Mouse (Mus musculus) heart, adult 11 months (tissue): Measurements from ENCODE around the gene Rad51b.
A peak's percentile ranks its signal among the peaks of the same experiment; 100 is the strongest.

Experiments used
- DNase-seq: peaks from one replicate; pipeline ENCODE4 v3.0.0; 2022

Gene Rad51b

GRCm38 (mm10) chr12:79331722-79332121, 34.6 kb downstream of the Rad51b start:
- DNase-seq: peak; percentile 41

DNA sequence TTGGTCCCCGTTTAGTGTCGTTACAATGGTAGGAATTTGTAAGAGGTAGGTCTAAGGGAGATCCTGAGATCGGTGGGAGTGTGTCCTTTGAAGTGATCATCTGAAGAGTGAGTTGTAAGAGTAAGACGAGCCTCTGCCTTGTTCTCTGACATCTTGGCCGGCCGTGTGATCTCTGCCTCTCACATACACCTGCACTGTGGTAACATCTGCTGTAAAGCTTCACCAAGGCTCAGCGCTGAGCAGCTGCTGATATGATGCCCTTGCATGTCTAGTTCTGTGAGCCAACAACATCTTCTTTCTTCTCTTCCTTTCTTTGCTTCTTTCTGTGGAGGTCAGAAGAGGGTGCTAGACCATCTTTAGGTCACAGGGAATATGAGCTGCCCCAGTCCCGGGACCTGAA, 41.7 kb downstream of the Rad51b start:
- DNase-seq: peak; percentile 10

DNA sequence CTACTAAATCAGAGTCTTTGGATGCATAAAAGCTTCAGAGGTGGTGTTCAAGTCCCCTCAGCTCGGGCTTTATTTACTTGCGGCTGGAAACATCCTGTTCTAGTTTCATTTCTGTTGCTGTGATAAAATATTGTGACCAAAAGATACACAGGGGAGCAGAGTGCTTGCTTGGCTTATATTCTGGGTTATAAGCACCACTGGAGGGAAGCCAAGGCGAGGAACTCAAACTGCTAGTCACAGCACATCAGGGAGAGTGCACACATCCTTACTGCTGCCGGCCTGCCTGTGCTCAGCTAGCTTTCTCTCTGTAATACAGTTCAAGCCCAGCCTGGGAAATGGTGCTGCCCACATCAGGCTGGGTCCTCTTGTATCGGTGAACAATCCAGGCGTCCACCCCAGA, 43.4 kb downstream of the Rad51b start:
- peak; percentile 92 for DNase-seq

GRCm38 (mm10) chr12:79341291-79341845, 44.3 kb downstream of the Rad51b start:
- DNase-seq: peak; percentile 74

DNA sequence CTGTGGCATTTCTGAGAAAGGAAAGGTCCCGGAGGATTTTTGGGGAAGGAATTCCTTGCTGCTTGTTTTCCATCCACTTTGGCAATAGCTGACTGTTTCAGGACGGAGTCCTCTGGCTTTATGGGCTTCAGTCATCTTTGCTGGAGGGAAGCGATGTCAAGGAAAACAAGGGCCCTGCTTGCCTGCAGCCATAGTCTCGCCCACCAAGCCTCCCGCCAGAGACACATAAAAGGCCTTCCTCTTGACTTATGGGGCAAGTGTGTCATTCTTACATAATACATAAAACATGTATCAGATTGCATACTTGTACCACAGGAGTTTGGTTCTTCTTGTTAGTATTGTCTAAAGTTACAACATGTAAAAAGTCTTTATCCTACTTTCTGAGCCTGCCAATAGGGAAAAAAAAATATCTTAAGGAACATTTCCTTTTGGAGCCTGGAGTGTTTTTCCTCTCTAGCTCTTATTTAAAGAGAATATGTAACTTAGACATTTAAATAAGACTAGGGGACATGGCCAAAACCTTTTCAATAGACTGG, 49.2 kb downstream of the Rad51b start:
- DNase-seq: no peak

DNA sequence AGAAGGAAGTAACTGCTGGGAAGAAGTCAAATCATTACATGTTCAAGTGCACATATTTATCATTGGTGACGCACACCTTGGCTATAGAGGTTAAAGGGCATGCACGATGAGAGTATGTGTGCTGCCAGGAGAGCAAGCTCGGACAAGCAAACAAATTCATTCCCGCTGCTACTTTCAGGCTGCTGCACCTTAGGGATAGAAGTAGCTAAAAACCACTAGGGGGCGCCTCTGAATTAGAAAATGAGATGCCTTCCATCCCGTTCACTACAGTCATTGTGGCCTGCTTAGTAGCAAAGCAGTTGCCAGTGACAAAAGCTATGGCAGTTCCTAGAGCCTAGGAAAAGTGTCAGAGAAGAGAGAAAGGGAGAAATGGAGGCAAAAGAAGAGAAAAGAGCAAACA, 50.6 kb downstream of the Rad51b start:
- DNase-seq: peak; percentile 95

- peak; percentile 82 for DNase-seq
These were observed 54.4 kb downstream of the Rad51b start for GRCm38 (mm10) chr12:79351461-79351860.

DNA sequence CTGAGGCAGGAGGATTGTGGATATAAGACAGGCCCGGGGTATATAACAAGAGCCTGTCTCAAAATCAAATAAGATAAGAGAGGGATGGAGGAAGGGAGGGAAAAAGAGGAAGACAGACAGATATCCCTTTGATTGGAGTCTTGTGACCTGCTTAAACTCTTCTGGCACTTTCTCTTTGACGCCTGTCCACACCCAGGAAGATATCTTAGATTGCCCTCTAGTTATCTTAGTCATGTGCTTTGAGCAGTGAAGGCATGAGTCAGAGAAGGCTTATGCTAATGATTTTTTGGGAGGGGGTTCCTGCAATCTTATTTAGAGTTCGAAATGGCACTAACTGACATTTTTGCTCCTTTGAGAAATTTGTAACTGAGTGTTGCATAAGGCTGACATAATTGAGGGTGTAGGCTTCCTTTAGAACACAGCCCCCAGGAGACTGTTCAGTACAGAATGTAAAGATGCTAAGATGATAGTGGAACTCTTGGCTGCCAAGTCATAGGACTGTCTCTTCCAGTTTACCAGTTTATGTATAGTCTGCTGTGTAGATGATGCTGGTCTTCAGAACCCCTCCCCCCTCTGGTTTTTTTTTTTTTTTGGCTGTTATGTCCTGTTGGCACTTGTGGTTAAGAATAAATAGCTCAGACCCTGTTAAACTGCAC, 55.1 kb downstream of the Rad51b start:
- peak; percentile 92 for DNase-seq

GRCm38 (mm10) chr12:79352742-79353114, 55.6 kb downstream of the Rad51b start:
- no peak for DNase-seq

DNA sequence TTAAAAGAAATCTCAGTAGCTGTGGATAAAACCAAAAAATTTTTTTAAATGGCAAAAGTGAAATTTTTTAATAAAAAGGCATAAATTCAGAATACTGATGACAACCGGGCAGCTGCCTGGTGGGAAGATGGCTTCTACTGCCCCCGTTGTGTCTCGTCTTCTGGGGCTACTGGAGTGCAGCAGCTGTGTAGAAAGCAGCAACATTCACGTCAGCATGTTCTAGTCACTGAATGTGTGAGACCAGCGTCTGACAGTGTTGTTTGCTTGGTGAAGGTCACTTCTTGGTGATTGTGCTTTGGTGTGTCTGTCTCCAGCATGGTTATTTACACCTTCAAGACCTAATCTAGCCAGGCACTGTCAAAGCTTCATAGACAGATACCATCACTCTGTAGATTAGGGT, 56.3 kb downstream of the Rad51b start:
- DNase-seq: peak; percentile 87

DNA sequence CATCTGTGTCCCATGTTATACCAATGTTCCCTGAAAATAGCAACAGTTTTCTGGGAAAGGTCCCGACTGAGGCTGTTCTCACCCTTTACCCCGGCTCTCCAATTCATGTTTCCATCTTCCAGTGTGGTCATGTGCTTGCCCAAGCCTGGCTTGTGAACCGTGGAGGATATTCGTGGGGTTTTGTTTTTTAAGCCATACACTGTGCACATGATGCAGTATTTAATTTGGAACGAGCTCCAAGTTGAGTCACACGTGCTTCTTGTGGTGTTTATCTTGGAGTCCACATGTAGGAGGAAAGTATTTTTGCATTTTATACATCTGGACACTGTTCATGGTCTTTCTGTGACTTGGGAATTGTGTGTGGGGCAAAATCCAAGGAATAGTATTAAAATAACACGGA, 57.5 kb downstream of the Rad51b start:
- peak; percentile 94 for DNase-seq

GRCm38 (mm10) chr12:79356138-79356537, 59.1 kb downstream of the Rad51b start:
- DNase-seq: no peak

GRCm38 (mm10) chr12:79357631-79358030, 60.5 kb downstream of the Rad51b start:
- DNase-seq: no peak

DNA sequence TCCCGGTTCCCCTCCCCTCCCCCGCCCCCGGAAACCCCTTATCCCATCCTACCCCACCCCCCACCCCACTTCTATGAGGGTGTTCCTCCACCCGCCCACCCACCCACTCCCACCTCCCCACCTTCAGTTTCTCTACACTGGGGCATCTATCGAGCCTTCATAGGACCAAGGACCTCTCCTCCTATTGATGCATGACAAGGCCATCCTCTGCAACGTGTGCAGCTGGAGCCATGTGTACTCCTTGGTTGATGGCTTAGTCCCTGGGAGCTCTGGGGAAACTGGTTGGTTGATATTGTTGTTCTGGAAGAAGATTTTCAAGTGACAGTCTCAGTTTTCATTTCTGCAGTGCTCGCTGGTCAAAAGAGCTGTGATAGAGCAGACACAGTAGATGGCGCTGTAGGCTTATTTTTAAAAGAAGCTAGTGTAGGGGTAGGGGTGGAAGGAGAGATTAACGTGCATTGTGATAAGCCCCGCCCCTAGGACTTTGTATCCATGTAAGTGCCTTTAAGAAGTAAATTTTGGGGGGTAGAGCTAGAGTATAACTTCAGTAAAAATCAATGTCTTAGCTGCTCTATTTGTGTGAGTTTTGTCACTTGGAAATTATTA, 61.6 kb downstream of the Rad51b start:
- peak; percentile 93 for DNase-seq

DNA sequence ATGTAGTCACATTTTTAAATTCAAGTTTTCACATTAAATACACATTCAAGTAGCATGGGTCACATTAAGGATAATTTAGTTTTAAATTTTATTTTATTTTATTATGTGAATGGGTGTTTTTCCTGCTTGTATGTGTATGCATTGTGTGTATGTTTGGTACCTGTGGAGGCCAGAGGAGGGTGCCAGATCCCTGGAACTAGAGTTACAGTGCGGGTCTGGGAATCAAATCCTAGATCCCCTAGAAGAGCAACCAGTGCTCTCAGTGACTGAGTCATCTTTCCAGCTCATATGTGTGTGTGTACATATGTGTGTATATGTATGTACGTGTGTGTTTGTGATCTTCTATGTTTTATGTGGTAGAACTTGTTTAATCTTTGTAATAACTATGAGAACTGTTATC, 62.3 kb downstream of the Rad51b start:
- no peak for DNase-seq

DNA sequence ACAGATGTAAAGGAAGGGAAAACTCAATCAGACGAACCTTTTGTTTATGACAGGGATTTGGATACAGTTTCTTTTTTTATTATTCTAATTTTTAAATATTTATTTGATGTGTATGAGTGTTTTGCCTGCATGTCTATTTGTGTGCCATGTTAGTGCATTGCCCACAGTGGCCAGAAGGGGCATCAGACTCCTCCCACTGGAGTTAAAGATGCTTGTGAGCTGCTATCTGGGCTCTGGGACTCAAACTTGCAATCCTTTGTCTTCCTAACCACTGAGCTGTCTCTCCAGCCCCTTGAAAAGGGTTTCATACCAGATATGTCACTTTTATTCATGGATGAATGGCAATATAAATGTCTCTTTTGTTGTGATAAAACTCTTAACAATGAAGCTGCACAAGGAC, 65.1 kb downstream of the Rad51b start:
- DNase-seq: no peak

GRCm38 (mm10) chr12:79364284-79364683, 67.2 kb downstream of the Rad51b start:
- DNase-seq: no peak

- DNase-seq: no peak
These were observed 71.7 kb downstream of the Rad51b start for GRCm38 (mm10) chr12:79368818-79369217.

- no peak for DNase-seq
These were observed 72.6 kb downstream of the Rad51b start for GRCm38 (mm10) chr12:79369512-79370165.

- DNase-seq: no peak
These were observed 75.6 kb downstream of the Rad51b start for GRCm38 (mm10) chr12:79372697-79373096.

DNA sequence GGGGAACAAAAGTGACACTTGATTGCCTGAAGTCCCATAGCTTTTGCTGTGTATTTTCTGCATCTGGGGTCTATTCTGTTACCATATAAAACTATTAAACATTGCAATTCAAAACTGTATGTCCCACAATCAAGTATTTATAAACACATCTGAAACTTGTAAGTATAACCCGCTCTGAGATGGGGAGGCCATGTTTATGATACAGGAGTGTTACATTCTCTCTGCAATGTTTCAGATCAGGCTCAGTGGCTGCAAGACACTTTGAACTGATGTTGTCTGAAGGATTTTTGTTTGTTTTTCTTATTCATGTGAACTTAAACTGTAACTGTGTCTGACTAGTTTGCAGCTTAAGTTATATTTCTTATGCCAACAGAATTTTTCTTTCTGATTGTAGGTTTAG, 80.3 kb downstream of the Rad51b start:
- no peak for DNase-seq

- DNase-seq: no peak
These were observed 80.8 kb downstream of the Rad51b start for GRCm38 (mm10) chr12:79377861-79378260.

GRCm38 (mm10) chr12:79380190-79380589, 83.1 kb downstream of the Rad51b start:
- DNase-seq: no peak

- no peak for DNase-seq
These were observed 84.4 kb downstream of the Rad51b start for GRCm38 (mm10) chr12:79381489-79381888.
